Mouse (Mus musculus): ENCODE results near the gene Slc35b3. TPM values are rescaled to one million over a fixed set of nuclear protein-coding genes. Genes with fewer than 3 reads are reported as not detected.

Gene Slc35b3
- polyA plus RNA-seq, 1 experiment: 25.7 TPM

- Histone ChIP-seq H3K27ac (ENCODE audit: insufficient read depth, low read length) (no peak overlapping the region), H3K4me3 (ENCODE audit: insufficient read depth, low read length) (no peak overlapping the region), H3K4me1 (ENCODE audit: control insufficient read depth, insufficient read depth, low read length) (peaks cover 3% of the 10 kb centered on the region; the same call in 1 of the 2 replicates)
- TF ChIP-seq POLR2A (IDR thresholded peaks at IDR 0.05; ENCODE audit: extremely low read depth, insufficient read depth, low read length) (no peak), CTCF (IDR thresholded peaks at IDR 0.05; ENCODE audit: extremely low read depth, insufficient read depth, low read length) (no peak)
These were observed 15.7 kb downstream of the Slc35b3 start for GRCm38 (mm10) chr13:38944951-38945350.

- no peak for TF ChIP-seq POLR2A (IDR thresholded peaks at IDR 0.05; ENCODE audit: extremely low read depth, insufficient read depth, low read length)
- no peak for TF ChIP-seq CTCF (IDR thresholded peaks at IDR 0.05; ENCODE audit: extremely low read depth, insufficient read depth, low read length)
- peaks cover 3% of the 10 kb centered on the region; the same call in 1 of the 2 replicates for H3K4me1 ChIP-seq (ENCODE audit: control insufficient read depth, insufficient read depth, low read length)
- no peak overlapping the region for H3K4me3 ChIP-seq (ENCODE audit: insufficient read depth, low read length)
- H3K27ac ChIP-seq (ENCODE audit: insufficient read depth, low read length): no peak overlapping the region
These were observed 18.9 kb downstream of the Slc35b3 start for GRCm38 (mm10) chr13:38941786-38942185.

- H3K4me3 ChIP-seq (ENCODE audit: insufficient read depth, low read length): no peak overlapping the region
- no peak for TF ChIP-seq POLR2A (IDR thresholded peaks at IDR 0.05; ENCODE audit: extremely low read depth, insufficient read depth, low read length)
- TF ChIP-seq CTCF (IDR thresholded peaks at IDR 0.05; ENCODE audit: extremely low read depth, insufficient read depth, low read length): no peak
- H3K4me1 ChIP-seq (ENCODE audit: control insufficient read depth, insufficient read depth, low read length): peaks cover 3% of the 10 kb centered on the region; the same call in 1 of the 2 replicates
- no peak overlapping the region for H3K27ac ChIP-seq (ENCODE audit: insufficient read depth, low read length)
These were observed 19.4 kb downstream of the Slc35b3 start for GRCm38 (mm10) chr13:38941280-38941679.

- TF ChIP-seq POLR2A (IDR thresholded peaks at IDR 0.05; ENCODE audit: extremely low read depth, insufficient read depth, low read length) (no peak), CTCF (IDR thresholded peaks at IDR 0.05; ENCODE audit: extremely low read depth, insufficient read depth, low read length) (no peak)
- no peak overlapping the region for H3K4me3 ChIP-seq (ENCODE audit: insufficient read depth, low read length)
- H3K4me1 ChIP-seq (ENCODE audit: control insufficient read depth, insufficient read depth, low read length): peaks cover 4% of the 10 kb centered on the region
- no peak overlapping the region for H3K27ac ChIP-seq (ENCODE audit: insufficient read depth, low read length)
These were observed 22.2 kb downstream of the Slc35b3 start for GRCm38 (mm10) chr13:38938433-38938832.

- H3K27ac ChIP-seq (ENCODE audit: insufficient read depth, low read length): no peak overlapping the region
- peaks cover 1% of the 10 kb centered on the region; the same call in 1 of the 2 replicates for H3K4me1 ChIP-seq (ENCODE audit: control insufficient read depth, insufficient read depth, low read length)
- no peak overlapping the region for H3K4me3 ChIP-seq (ENCODE audit: insufficient read depth, low read length)
- TF ChIP-seq CTCF (IDR thresholded peaks at IDR 0.05; ENCODE audit: extremely low read depth, insufficient read depth, low read length) (no peak), POLR2A (IDR thresholded peaks at IDR 0.05; ENCODE audit: extremely low read depth, insufficient read depth, low read length) (no peak)
These were observed 23.7 kb downstream of the Slc35b3 start for GRCm38 (mm10) chr13:38936860-38937471.

GRCm38 (mm10) chr13:38935856-38936446, 24.7 kb downstream of the Slc35b3 start:
- peaks cover 1% of the 10 kb centered on the region; the same call in 1 of the 2 replicates for H3K4me1 ChIP-seq (ENCODE audit: control insufficient read depth, insufficient read depth, low read length)
- H3K4me3 ChIP-seq (ENCODE audit: insufficient read depth, low read length): no peak overlapping the region
- no peak for TF ChIP-seq POLR2A (IDR thresholded peaks at IDR 0.05; ENCODE audit: extremely low read depth, insufficient read depth, low read length)
- no peak for TF ChIP-seq CTCF (IDR thresholded peaks at IDR 0.05; ENCODE audit: extremely low read depth, insufficient read depth, low read length)
- no peak overlapping the region for H3K27ac ChIP-seq (ENCODE audit: insufficient read depth, low read length)

- H3K4me3 ChIP-seq (ENCODE audit: insufficient read depth, low read length): no peak overlapping the region
- H3K4me1 ChIP-seq (ENCODE audit: control insufficient read depth, insufficient read depth, low read length): no peaks in the 10 kb centered on the region
- no peak overlapping the region for H3K27ac ChIP-seq (ENCODE audit: insufficient read depth, low read length)
- TF ChIP-seq CTCF (IDR thresholded peaks at IDR 0.05; ENCODE audit: extremely low read depth, insufficient read depth, low read length) (no peak), POLR2A (IDR thresholded peaks at IDR 0.05; ENCODE audit: extremely low read depth, insufficient read depth, low read length) (no peak)
These were observed 30.7 kb downstream of the Slc35b3 start for GRCm38 (mm10) chr13:38929843-38930578.

GRCm38 (mm10) chr13:38922676-38923075, 38.0 kb downstream of the Slc35b3 start:
- no peak overlapping the region for H3K27ac ChIP-seq (ENCODE audit: insufficient read depth, low read length)
- H3K4me3 ChIP-seq (ENCODE audit: insufficient read depth, low read length): no peak overlapping the region
- TF ChIP-seq CTCF (IDR thresholded peaks at IDR 0.05; ENCODE audit: extremely low read depth, insufficient read depth, low read length): no peak
- TF ChIP-seq POLR2A (IDR thresholded peaks at IDR 0.05; ENCODE audit: extremely low read depth, insufficient read depth, low read length): no peak
- H3K4me1 ChIP-seq (ENCODE audit: control insufficient read depth, insufficient read depth, low read length): no peaks in the 10 kb centered on the region

- Histone ChIP-seq H3K27ac (ENCODE audit: insufficient read depth, low read length) (no peak overlapping the region), H3K4me3 (ENCODE audit: insufficient read depth, low read length) (no peak overlapping the region), H3K4me1 (ENCODE audit: control insufficient read depth, insufficient read depth, low read length) (no peaks in the 10 kb centered on the region)
- TF ChIP-seq POLR2A (IDR thresholded peaks at IDR 0.05; ENCODE audit: extremely low read depth, insufficient read depth, low read length): no peak
- TF ChIP-seq CTCF (IDR thresholded peaks at IDR 0.05; ENCODE audit: extremely low read depth, insufficient read depth, low read length): no peak
These were observed 39.4 kb downstream of the Slc35b3 start for GRCm38 (mm10) chr13:38921306-38921705.

Data from cortical plate, adult 2 months (tissue).